Mouse (Mus musculus) cerebellum, adult 9-10 months (tissue): ENCODE results near the gene Sh3bp5l.
A peak's percentile ranks its signal among the peaks of the same experiment; 100 is the strongest.
"Not testable (repeated sequence)": the region's sequence is repeated elsewhere in the genome, so short reads cannot be mapped to it uniquely, and the experiment has no call there.

Experiments
- DNase-seq: peaks from one replicate; pipeline ENCODE4 v3.0.0; 2022

Sh3bp5l gene

DNA sequence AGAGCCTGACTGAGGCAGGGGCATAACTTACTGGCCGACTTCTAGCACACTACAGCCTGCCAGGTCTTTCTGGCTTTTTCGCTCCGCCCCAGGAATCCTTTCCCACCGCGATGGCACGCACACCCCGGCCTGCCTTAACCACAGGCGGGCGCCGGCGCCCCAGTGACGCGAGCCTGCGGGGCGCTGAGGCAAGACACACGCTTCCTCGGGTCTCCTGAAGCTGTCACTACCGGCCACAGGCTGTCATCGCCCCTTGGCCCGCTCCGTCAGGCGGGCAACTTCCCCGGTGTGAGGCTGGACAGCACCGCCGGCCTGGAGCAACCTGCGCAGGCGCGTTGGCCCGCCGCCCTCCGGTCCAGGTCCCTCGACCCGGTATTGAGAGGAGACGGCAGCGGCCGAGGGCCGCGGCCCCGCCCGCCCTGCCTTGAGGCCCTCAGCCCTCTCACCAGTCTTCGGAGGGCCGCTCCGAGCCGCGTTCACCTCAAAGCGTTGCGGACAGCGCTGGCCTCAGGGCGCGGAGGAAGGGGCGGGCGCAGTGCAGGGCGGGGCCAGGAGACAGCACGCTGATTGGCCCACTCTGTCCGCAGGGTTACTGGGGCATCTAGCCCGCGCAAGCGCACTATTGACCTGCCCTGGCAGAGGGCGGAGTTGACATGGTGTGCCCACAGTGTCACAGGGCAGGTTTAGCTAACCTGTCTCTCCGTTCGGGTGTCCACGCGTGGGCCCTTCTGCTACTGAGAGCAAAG is 7.5 kb upstream of the Sh3bp5l start:
- peak; percentile 99 for DNase-seq

DNA sequence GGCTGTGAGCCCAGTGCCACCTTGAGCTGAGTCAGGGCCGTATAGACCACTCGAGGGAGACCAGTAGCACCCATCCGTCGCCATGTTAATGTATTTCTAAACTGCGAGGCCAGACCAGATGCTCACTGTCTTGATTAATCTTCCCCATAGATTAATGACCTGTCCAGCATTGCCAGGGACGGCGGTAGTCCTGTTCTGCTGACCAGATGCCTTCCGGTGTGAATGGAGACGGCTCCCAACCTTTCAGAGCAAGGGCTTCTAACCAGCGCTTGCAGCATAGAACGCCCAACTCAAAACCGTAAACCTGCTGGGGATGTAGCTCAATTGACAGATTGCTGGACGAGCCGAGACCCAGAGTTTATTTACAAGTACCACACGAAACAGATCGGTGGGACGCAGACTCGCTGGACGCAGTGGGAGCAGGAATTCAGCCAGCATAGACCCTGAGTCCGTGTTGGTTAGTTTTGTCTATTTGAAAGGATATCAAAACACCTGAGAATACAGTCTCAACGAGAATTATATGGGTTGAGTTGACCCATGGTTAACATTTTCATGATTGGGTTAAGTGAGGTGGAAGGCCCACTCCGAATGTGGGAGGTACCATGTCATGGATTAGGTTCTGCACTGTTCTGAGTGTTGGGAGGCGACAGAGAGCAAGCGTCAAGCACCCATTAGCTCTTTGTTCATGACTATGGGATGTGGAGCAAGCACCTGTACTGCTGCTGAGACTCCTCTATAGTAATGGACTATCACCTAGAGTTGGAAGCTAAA is 6.8 kb upstream of the Sh3bp5l start:
- no peak for DNase-seq

DNA sequence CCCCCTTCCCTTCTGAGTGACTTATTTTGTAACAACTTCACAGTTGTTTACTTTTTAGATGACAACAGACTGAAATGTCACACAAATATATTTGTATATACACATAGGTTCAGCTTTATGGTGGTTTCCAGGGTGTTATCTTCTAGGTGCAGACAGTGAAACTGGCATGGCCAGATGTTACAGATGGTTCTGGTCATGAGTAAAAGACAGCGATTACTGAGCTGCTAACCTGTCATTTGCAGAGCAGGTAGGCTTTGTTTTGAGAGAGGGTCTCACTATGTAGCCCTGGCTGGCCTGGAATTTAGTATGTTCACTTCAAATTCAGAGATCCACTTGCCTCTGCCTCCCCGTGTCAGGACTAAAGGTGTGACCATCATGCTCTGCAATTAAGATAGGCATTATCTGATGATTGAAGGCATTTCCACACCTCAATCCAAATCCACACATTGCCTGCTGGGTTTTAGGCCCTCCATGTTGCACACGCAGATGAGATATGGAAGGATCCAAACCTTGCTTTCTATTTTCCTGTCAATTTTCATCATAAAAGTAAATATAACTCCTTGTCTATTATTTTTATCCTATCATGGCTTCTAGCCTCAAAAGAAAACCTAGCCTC is 5.8 kb upstream of the Sh3bp5l start:
- DNase-seq = peak; percentile 47

DNA sequence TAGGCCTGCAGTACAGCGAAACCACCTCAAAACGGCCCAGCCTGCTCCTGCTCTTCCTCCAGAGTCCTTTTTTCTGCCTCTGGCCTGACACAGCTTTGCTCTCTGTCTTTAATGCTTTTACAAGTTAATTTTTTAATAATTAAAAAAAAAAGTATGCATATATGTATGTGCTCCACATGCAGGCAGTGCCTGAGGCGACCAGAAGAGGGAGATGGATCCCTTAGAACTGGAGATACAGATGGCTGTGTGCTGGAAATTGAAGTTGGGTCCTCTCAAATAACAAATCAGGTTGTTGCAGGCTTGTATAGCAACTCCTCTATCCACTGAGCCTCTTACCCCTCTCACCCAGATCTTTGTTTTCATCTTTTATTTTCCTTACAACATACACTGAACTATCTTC is 3.7 kb upstream of the Sh3bp5l start:
- DNase-seq = peak; percentile 34

DNA sequence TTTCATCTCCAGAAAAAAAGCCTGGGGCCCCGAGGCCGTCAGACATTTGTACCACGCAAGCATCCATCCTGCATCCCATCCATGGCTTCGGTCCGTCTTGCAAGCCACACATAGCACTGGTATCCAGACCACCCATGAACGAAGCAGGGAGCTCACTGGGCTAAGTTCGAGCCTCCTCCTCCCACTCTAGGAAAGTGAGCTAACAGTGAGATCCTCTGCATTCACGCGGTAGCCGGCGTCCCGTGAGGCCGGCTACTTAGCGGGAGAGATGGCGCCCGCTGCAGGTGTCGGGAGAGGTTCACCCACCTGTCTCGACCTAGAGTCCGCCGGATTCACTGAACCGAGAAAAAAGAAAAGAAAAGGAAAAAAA is 633 bp upstream of the Sh3bp5l start:
- no peak for DNase-seq

DNA sequence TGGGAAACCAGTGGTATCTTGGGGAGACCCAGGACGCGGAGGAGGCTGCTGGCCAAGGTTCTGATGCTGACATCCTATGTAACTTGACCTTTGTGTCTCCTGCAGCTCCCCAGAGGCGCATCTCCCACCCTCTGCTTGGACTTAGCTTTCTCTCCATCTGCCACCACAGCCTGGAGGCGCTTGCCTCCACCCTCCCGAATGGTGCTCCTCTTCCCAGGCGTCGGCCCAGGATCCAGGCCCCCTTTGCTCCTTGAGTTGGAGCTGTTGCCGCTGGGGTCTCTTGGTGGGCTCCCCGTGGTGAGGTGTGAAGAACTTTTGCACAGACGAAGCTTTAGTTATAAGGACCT is 598 bp downstream of the Sh3bp5l start:
- no peak for DNase-seq

DNA sequence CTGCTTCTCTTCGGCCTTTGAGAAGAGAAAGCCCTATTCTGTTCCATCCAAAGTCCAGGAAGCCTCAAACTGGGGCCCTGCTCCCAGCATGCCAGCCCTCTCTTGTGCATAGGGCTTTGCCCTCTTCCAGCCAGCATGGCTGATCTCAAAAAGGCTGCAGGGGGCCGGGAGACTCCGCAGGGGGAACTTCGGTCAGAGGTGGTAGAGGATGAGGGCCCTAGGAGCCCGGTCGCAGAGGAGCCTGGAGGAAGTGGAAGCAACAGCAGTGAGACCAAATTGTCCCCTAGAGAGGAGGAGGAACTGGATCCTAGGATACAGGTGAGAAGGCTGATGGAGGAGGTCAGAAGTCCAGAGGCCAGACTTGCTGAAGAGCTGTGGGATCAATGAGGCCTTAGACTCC is 1.0 kb downstream of the Sh3bp5l start:
- DNase-seq = no peak

DNA sequence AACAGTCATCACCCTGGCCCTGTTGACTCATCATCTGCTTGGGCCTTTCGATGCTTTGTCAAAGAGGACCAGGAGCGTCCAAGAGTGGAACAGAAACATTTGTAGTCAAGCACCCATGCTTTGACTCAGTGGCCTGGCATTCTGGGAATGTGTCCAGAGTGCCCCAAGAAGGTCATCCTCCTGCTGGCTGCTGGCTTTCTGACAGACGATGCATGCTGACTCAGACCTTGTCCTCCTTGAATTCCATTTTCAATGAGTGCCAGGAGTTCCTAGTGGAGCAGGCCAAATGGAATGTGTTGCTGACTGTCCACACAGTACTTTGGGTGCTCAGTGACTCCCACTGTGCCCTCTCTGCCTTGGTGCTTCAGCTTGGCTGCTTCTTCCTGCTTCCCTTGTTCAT is 4.2 kb downstream of the Sh3bp5l start:
- peak; percentile 46 for DNase-seq

DNA sequence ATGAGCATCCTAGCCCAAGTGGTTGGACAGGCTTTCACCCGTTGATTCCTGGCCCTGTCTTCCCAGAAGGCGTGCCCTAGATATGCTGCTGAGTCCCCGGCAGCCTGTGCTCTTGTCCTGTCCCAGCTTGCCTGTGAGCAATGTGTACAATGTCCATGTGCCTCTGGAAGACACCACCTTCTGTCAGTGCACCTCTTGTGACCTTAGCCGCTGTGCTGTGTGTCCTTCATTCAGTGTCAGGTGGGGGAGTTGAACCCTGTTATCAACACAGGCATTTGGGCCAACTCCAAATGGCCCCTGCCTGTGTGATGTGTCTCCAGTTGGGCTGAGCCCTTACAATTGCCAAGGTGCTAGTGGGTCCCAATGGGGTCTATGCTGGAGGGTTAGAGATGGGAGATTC is 16.2 kb downstream of the Sh3bp5l start:
- no peak for DNase-seq

DNA sequence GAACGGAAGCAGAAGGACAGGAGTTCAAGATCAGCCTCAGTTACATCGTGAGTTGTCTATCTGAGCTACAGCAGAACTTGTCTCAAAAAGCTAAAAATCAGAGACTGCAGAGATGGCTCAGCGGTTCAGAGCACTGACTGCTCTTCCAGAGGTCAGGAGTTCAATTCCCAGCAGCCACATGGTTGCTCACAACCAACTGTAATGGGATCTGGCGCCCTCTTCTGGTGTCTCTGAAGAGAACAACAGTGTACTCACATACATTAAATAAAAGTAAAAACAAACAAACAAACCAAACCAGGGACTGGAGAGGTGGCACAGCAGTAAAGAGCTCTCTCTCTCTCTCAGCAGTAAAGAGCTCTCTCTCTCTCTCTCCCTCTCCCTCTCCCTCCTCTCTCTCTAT is 20.1 kb downstream of the Sh3bp5l start:
- DNase-seq = no peak

DNA sequence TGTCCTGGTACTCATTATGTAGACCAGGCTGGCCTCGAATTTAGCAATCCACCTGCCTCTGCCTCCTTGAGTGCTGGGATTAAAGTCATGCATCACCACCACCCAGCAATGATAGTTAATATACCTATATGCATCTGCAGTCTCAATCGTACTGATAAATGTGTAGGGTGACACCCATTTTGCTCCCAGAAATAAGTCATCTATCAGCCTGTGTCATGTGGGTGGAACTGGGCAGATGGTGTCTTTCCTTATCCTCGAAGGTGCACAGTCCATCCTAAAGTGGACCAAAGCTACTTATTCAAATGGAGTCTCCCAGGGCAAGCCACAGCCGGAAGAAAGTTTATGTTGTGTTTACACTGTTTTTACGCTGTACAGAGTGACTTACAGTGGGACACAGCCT is 20.7 kb downstream of the Sh3bp5l start:
- no peak for DNase-seq

DNA sequence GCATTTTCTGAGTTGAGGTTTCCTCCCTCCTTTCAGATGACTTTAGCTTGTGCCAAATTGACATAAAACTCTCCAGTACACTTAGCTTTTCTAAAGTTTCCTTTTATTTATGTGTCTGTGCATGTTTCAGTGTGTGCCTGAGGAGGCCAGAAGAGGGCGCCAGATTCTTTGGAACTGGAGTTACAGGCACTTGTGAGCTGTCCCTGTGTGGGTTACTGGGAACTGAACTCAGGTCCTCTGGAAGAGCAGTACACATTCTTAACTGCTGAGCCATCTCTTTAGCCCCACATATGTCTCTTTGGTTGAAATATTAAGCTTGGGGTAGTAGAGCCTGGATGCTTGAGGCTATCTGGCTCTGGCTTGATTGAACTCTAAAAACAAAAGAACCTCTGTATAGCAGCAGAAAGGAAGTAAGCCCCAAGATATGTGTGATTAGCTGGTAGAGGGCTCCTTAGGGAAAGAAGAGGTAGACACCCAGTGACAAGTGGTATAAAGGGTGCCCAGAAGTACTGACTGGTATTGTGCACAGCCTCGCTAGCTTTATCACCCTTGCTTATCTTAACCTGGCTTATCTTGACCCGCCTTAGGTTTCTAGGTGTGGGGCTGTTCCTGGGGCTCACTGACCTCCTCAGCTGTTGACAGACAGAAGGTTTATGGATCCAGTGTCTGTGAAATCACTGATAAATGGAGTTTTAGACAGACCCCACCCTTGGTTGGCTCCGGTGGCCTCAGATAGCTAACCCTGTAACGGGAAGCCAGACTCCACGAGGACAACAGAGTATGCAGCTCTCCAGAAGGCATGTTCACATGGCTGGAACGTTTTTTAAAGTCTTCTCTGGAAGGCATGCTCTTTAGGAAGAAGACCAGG is 22.4 kb downstream of the Sh3bp5l start:
- no peak for DNase-seq

DNA sequence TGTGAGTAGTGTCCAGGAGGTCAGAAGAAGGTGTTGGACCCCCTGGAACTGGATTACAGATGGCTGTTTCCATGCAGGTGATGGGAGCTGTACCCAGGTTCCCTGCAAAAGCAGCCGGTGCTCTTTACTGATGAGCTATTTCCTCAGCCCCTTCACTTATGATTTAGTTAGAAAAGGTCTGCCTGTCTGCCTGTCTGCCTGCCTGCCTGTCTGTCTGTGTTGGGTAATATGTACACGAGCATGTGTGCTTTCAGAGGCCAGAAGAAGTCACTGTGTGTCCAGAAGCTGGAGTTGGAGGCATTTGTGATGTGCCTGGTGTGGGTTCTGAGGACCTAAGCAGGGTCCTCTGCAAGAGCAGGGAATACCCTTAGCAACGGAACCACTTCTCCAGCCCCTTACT is 23.2 kb downstream of the Sh3bp5l start:
- no peak for DNase-seq

DNA sequence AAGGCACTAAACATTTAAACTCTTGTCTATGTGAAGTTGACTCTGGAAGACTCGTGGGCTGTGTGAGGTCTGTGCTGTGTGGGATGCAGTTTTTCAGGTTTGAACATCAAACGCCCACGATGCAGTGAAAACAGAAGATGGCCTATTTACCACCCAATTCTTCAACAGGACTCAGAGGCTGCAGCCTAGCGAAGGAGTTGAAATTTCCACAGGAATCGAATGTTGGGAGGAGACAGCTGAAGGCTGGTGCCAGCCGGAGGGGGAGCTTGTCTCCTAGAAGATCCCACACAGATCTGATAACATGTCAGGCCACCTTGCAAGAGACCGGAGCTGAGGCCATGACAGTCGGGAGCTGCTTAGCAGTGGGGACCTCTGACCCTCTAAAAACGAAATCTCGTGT is 24.0 kb downstream of the Sh3bp5l start:
- no peak for DNase-seq

DNA sequence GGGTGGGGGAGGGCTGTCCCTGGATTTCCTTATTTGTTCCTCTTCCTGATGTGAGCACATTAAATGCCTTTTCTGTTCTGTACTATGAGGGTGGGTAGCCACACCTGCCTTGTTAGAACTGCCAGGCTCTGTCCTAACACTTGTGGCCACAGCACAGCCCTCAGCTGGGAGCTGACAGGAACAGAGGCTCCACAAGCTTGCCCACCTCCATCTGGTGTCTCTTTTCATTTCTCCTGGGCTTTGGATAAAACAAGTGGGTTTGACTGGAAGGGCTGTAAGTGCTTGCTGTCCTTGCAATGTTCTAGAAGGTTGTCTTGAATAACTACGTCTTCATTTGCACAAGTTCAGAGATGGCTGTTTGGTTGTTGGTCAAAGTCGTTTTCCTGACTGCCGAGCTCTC is 24.4 kb downstream of the Sh3bp5l start:
- no peak for DNase-seq

DNA sequence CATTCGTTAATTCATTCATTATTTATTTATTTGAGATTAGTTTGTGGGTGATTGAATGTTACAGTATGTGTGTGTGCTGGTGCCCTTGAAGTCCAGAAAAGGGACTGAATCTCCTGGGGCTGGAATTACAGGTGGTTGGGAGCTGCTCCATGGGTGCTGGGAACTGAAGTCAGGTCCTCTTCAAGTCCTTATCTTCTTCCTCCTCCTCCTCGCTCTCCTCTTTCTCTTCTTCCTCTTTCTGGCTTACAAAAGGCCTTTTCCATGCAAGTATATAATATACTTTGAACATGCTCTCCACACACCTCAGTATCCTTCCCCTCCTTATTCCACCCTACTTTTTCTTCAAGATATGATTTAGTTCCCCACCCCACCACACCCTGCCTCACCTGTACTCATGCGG is 26.5 kb downstream of the Sh3bp5l start:
- DNase-seq = no peak

DNA sequence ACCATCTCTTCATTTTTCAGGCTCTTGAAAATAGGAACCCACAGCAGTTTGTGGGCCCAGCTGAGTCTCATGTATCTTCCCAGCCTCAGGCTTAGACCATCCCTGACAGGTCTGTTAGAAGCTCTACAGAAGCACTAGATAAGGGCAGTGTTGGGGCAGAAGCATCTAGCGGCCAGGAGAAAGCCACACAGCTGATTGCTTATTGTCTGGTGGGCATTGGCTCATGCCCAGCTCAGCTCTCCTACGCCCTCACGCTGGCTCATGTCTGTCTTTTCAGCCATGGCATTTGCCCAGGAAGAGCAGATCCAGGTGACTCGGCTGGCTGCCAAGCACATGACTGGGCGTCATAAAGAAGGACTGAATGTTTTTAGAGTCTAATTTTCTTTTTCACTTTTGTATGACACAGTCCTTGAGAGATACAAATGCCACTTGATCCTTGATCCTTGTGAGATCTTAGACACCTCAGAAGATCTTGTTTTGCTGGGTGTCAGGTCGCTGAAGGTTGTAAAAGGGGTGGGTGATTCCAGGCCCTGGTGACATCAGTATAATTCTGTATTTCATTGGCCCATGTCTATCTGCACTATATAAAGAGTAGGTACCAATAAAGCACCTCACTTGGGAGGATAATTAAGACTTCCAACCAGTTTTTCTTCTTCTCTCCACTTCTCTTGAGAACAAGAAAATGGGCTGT is 27.5 kb downstream of the Sh3bp5l start:
- no peak for DNase-seq

DNA sequence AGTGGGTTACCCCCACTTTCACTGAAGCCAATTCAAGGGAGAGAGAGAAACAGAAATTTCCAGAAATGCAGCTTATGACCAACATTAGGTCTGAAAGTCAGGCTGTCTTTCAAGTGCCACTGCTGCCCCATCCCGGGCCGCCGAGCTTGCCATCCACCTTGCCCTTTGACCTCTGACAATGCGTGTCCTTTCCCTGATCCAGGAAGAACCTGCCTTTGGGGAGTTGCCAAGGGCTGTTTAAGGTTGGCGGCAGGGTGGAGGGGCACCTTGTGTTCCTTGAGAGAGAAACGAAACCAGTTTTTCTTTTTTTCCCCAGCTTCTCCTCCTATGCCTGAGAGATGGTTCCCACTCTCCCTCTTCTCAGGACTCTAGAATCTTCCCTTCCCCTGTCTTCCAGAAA is 32.0 kb downstream of the Sh3bp5l start:
- not testable (repeated sequence) for DNase-seq

DNA sequence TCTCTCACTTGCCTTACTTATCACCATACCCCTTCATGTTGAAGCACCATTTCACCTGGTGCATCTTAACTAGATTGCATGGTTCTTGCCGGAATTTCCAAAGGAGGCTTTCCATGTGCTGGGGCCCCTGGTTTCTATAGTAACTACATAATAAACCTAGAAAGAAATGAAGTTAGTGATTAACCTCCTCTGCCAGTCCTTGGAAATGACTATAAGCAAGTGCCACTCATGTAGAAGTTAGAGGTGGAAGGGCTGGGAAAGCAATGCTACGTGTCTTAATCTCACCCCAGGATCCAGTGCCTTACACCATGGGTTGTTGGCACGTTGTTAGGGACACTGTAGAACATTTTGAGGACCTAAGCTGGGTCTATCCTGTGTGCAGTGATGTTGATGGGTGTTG is 33.9 kb downstream of the Sh3bp5l start:
- DNase-seq = no peak

DNA sequence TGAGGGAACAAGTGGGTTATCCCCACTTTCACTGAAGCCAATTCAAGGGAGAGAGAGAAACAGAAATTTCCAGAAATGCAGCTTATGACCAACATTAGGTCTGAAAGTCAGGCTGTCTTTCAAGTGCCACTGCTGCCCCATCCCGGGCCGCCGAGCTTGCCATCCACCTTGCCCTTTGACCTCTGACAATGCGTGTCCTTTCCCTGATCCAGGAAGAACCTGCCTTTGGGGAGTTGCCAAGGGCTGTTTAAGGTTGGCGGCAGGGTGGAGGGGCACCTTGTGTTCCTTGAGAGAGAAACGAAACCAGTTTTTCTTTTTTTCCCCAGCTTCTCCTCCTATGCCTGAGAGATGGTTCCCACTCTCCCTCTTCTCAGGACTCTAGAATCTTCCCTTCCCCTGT is 35.7 kb downstream of the Sh3bp5l start:
- DNase-seq = not testable (repeated sequence)

DNA sequence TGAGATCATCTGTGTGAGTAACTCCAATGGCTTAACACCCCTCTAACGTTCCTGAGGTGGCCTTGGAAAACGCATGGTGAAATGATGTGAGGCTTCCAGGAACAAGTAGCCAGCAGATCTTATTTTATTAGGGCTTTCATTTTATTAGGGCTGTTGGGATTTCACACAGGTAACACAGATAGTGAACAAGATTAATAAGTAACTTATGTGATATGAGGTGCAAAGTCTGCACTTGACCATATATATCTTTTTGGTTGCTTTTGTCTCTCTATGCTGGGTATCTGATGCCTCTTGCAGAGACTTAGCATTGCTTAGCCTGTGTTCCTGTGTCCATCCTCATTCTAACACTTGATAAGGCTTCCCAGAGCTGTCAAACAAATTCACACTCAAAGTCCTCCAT is 46.7 kb downstream of the Sh3bp5l start:
- no peak for DNase-seq

DNA sequence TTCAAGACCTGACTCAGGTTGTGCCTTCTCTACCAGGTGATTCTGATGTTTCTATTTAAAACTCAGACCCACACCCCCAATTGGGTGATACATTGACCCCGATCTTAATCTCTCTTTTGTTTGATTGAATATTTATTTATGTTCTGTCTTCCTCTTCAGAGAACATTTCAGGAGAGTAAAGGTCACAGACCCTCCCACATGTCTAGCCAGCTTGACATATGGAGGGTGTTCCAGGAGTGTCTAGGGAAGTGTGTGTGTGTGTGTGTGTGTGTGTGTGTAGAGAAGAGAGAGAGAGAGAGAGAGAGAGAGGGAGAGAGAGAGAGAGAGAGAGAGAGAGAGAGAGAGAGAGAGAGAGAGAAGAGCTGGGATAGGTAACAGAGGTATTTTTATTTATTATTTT is 47.2 kb downstream of the Sh3bp5l start:
- no peak for DNase-seq

DNA sequence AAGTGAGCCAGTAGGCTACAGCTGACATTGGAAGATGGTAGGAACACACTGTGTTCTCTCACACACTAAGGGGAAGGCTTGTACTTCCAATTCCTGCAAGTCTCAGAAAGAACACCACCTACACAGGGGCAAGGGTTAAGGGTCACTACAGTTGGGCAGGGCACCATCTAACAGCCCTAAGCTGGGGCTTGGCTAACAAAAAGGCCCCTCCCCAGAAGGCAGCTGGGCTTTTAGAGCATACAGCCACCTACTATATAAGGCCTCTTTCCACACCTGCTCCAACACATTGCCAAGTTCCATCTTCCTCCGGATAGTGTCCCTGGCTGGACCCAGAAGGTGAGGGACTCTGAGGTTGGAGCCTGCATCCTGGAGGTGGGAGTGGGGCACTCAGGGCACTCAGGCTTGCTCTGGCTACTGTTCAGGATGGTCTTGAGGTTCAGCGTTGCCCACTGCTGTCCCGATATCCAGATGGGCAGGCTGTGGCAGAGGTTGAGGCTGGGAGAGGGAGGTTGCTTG is 48.3 kb downstream of the Sh3bp5l start, which contains the start of gene Lypd8:
Lypd8 (plus strand) TSS at position 281 of the 516 bp plus-strand sequence.
- DNase-seq = no peak
